Mouse (Mus musculus) cortical plate, adult 2 months (tissue): Measurements from ENCODE around the gene Cstf1.

ENCODE experiments used
- CTCF ChIP-seq: fragments of 200-500 bp; IDR thresholded peaks from 2 replicates; pipeline ENCODE4 v1.5.1; 2011; ENCODE audit warnings: mild to moderate bottlenecking, control low read depth, low read length; ENCODE audit not compliant: insufficient read depth; ENCODE audit errors: extremely low read depth
- POLR2A ChIP-seq: fragments of 200-500 bp; IDR thresholded peaks from 2 replicates; pipeline ENCODE4 v1.6.1; 2011; ENCODE audit warnings: mild to moderate bottlenecking, low read length, control low read depth; ENCODE audit not compliant: insufficient read depth; ENCODE audit errors: extremely low read depth

DNA sequence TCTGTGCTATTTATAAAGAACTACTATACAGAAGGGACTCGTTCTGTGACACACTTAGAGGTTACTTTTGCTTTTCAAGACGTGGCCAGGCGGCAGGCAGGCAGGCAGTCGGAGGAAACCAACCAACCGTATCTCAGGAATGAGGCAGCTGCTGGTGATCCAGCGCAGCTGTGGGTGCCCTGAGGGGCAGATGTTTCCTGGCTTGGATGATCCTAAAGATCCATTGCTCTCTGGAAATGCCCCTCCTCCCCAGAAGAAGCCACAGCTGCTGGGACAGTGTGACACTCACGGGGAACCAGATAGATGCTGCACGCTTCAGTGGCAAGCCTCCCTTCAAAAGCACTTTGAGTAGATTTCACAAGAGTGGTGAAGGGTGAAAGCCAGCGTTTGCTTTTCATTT, 42.0 kb downstream of the Cstf1 start:
- TF ChIP-seq CTCF (no peak), POLR2A (no peak)
